Mouse (Mus musculus): ENCODE measurements around the gene Men1.

- no peak for TF ChIP-seq CTCF (conservative IDR thresholded peaks at IDR 0.05; ENCODE audit: low read length)
- no peak for TF ChIP-seq NANOG (IDR thresholded peaks at IDR 0.05; ENCODE audit: borderline replicate concordance, low read length)
Observed at GRCm38 (mm10) chr19:6341453-6342077, 6.8 kb downstream of the Men1 start.

All from E14TG2a.4 (cell line).